In the genomic region with DNA sequence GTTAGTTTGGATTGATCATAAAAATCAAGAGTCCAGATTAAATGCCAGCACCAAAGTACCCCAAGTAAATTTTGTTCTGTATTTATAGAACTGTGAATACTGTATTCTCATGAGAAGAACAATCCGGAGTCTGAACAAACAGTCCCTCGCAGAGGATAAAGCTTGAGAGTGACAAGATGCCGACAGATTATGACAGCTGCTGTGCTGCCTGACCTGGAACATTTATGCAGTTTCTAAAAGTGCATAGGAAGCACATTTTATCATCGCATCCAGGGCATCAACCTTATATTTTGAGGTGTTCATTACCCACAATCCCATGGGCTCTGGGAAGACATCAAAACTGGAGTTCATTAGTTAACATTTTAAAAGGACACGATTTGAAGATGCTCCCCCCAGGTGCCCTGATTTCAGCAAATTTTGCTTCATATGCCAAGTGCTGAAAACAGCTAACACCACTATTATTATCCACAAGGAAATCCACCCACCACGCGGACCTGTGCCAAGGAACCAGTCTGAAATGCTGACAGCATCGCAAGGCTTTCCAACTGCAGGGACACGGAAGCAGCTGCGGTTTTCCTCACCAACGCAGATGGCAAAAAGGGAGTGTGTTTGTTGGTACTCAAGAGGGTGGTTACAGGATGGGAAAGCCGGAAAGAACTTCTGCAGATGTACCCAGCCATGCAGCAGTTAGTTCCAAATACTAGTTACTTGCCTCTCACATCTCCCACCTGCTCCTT, we compare ENCODE assay signal across 10 mouse cellular contexts.
DNase-seq lines count a peak whose midpoint lies in the region; ATAC-seq lines count a peak whose summit lies in the region.
"Had no signal": no experiment of that assay in that cellular context is flagged by ENCODE, and none has a peak within 500 bp of the region (broad histone marks: within the 10 kb centered on the region; RNA-seq: fewer than 3 reads in every experiment).

No protein-coding gene starts in this region.

- peak; percentile 62 for DNase-seq in midbrain, embryonic 11.5 days (ENCODE audit: low spot score, missing footprints)
- DNase-seq in frontal cortex, postnatal 36 days (ENCODE audit: low spot score in 2 of 2) = peak; percentile 88 to 94
- peak; percentile 71 to 88 for DNase-seq in left cerebral cortex, adult 8-10 months (ENCODE audit: low spot score in 2 of 2)
- no peak for DNase-seq in adrenal gland, adult (ENCODE audit: inconsistent age in 2 of 2, low spot score in 1 of 2)
- no peak for DNase-seq in urinary bladder, postnatal 10 days (ENCODE audit: low spot score)
- no peak for DNase-seq in c-Kit-positive CD71-positive TER-119-positive erythroid progenitor cells, embryonic 14.5 days (ENCODE audit: low spot score)

- H3K4me1 ChIP-seq in midbrain, embryonic 11.5 days (ENCODE audit: control insufficient read depth, insufficient read depth, low read length) = peaks cover 15% of the 10 kb centered on the region
- H3K4me1 ChIP-seq in midbrain, embryonic 13.5 days (replicated peaks) = peaks cover 10% of the 10 kb centered on the region
- H3K4me1 ChIP-seq: embryonic facial prominence, embryonic 13.5 days; liver, embryonic 15.5 days had no signal

- no peak for ATAC-seq in midbrain, embryonic 11.5 days (ENCODE audit: low FRiP score)
- no peak for ATAC-seq in midbrain, embryonic 13.5 days

- no peaks in the 10 kb centered on the region for H3K36me3 ChIP-seq in midbrain, embryonic 11.5 days (ENCODE audit: control insufficient read depth, insufficient read depth, low read length)
- H3K36me3 ChIP-seq in midbrain, embryonic 13.5 days = no peaks in the 10 kb centered on the region
- H3K36me3 ChIP-seq: embryonic facial prominence, embryonic 13.5 days; liver, embryonic 15.5 days had no signal

- no peak overlapping the region for H3K9ac ChIP-seq in midbrain, embryonic 11.5 days (ENCODE audit: low read length)
- H3K9ac ChIP-seq in midbrain, embryonic 13.5 days (replicated peaks) = no peak overlapping the region
- H3K9ac ChIP-seq: embryonic facial prominence, embryonic 13.5 days; liver, embryonic 15.5 days had no signal

- H3K27me3 ChIP-seq in midbrain, embryonic 11.5 days (ENCODE audit: control insufficient read depth, insufficient read depth, low read length) = no peaks in the 10 kb centered on the region
- H3K27me3 ChIP-seq in midbrain, embryonic 13.5 days = no peaks in the 10 kb centered on the region
- H3K27me3 ChIP-seq: embryonic facial prominence, embryonic 13.5 days; liver, embryonic 15.5 days had no signal

- H3K4me2 ChIP-seq in midbrain, embryonic 11.5 days = no peak overlapping the region
- H3K4me2 ChIP-seq in midbrain, embryonic 13.5 days (replicated peaks) = no peak overlapping the region
- H3K4me2 ChIP-seq: embryonic facial prominence, embryonic 13.5 days; liver, embryonic 15.5 days had no signal

- no peak overlapping the region for H3K27ac ChIP-seq in midbrain, embryonic 11.5 days (ENCODE audit: low read depth, low read length)
- H3K27ac ChIP-seq in midbrain, embryonic 13.5 days = no peak overlapping the region
- H3K27ac ChIP-seq: embryonic facial prominence, embryonic 13.5 days; kidney, postnatal 0 days; liver, embryonic 15.5 days had no signal

- H3K4me3 ChIP-seq in midbrain, embryonic 11.5 days (ENCODE audit: low read depth, low read length) = no peak overlapping the region
- H3K4me3 ChIP-seq in midbrain, embryonic 13.5 days (replicated peaks) = no peak overlapping the region
- H3K4me3 ChIP-seq: embryonic facial prominence, embryonic 13.5 days; liver, embryonic 15.5 days had no signal

- 88% methylated on average over 12 of the region's 12 CpGs for WGBS in midbrain, embryonic 11.5 days
- 80% methylated on average over 12 of the region's 12 CpGs for WGBS in midbrain, embryonic 13.5 days

- H3K9me3 ChIP-seq in midbrain, embryonic 11.5 days (ENCODE audit: control insufficient read depth, low read length) = no peaks in the 10 kb centered on the region
- no peaks in the 10 kb centered on the region for H3K9me3 ChIP-seq in midbrain, embryonic 13.5 days
- H3K9me3 ChIP-seq: embryonic facial prominence, embryonic 13.5 days; liver, embryonic 15.5 days had no signal

Comparison
In these comparisons a context has a peak if more than half of its experiments do, and no peak if none do; other contexts are left out.
1. DNase-seq: peak in midbrain, embryonic 11.5 days (single experiment), frontal cortex, postnatal 36 days (2 of 2) and left cerebral cortex, adult 8-10 months (2 of 2); none in adrenal gland, adult (0 of 2), urinary bladder, postnatal 10 days (single experiment) and c-Kit-positive CD71-positive TER-119-positive erythroid progenitor cells, embryonic 14.5 days (single experiment).